Mouse (Mus musculus) Patski (cell line): Measurements from ENCODE around the gene Zfp646. TPM values are rescaled to one million over a fixed set of nuclear protein-coding genes. Genes with fewer than 3 reads are reported as not detected.
"Not testable (repeated sequence)": the region's sequence is repeated elsewhere in the genome, so short reads cannot be mapped to it uniquely, and the experiment has no call there.

Experiments
- ATAC-seq: fragments of 100-300 bp; one replicate; pipeline ENCODE4 v1.8.0; 2021
- CTCF ChIA-PET: fragments of 350-600 bp; sonication (Branson Sonifier 250); formaldehyde crosslinking; loops from one replicate; lab custom pipeline; 2022; ENCODE audit warnings: inconsistent platforms; lab: Charles Lee
- POLR2A ChIA-PET: fragments of 350-600 bp; sonication (Branson Sonifier 250); formaldehyde crosslinking; loops from one replicate; lab custom pipeline; 2022; ENCODE audit warnings: antibody characterized with exemption, inconsistent platforms; lab: Charles Lee
- DNase-seq: peaks from one replicate; pipeline ENCODE4 v3.0.0-alpha.2; 2011; ENCODE audit warnings: low read depth, low spot score
- H3K27me3 ChIP-seq: fragments of 371-371 bp; one replicate; pipeline ENCODE4 v1.5.1; 2021
- CTCF ChIP-seq: fragments of 100-300 bp; IDR thresholded peaks from one replicate; pipeline ENCODE4 v1.5.1; 2021
- in situ Hi-C: fragments of 300-500 bp; cut with MboI; formaldehyde crosslinking; loops from 3 replicates; pipeline ENCODE4 v1.11.1; 2018; ENCODE audit warnings: low pct_unique_long_range_greater_than_20kb, mixed read lengths
- polyA plus RNA-seq: library from polyadenylated mRNA; unstranded; gene quantifications from one replicate; pipeline ENCODE4 v1.2.3, GENCODE M21; 2021

Zfp646 gene
- polyA plus RNA-seq, 1 experiment from 2014 or later = 22.3 TPM

GRCm38 (mm10) chr7:127880431-127880830 is 4.4 kb downstream of the Zfp646 start:
- no peak for ATAC-seq
- TF ChIP-seq CTCF = no peak
- CTCF ChIA-PET = no interaction called here
- DNase-seq = no peak
- in situ Hi-C loops = no loop called here
- POLR2A ChIA-PET = interaction anchor here (0.6 kb wide), 1 partner anchor 91 kb away, joined by 6 read pairs; no protein-coding TSS in a partner anchor
- no peaks in the 10 kb centered on the region for H3K27me3 ChIP-seq

- CTCF ChIA-PET = no interaction called here
- ATAC-seq (no peak), DNase-seq (no peak)
- in situ Hi-C loops = no loop called here
- H3K27me3 ChIP-seq = no peaks in the 10 kb centered on the region
- no peak for TF ChIP-seq CTCF
- POLR2A ChIA-PET = no interaction called here
Observed at GRCm38 (mm10) chr7:127885951-127886350, 9.9 kb downstream of the Zfp646 start.

- CTCF ChIA-PET = no interaction called here
- H3K27me3 ChIP-seq = no peaks in the 10 kb centered on the region
- POLR2A ChIA-PET = no interaction called here
- DNase-seq (no peak), ATAC-seq (no peak)
- TF ChIP-seq CTCF = no peak
- in situ Hi-C loops = no loop called here
Observed at GRCm38 (mm10) chr7:127886551-127886950, 10.5 kb downstream of the Zfp646 start.

GRCm38 (mm10) chr7:127887191-127887590 is 11.2 kb downstream of the Zfp646 start:
- CTCF ChIA-PET = interaction anchor here (0.8 kb wide), 1 partner anchor 8 kb away, joined by 3 read pairs; the partner anchor contains the start of gene Vkorc1
- POLR2A ChIA-PET = no interaction called here
- in situ Hi-C loops = no loop called here
- no peak for ATAC-seq
- no peak for TF ChIP-seq CTCF
- H3K27me3 ChIP-seq = no peaks in the 10 kb centered on the region
- DNase-seq = no peak

- ATAC-seq (no peak), DNase-seq (no peak)
- ChIA-PET POLR2A (no interaction called here), CTCF (interaction anchor here (0.8 kb wide), 1 partner anchor 8 kb away, joined by 3 read pairs; the partner anchor contains the start of gene Vkorc1)
- no peak for TF ChIP-seq CTCF
- in situ Hi-C loops = no loop called here
- H3K27me3 ChIP-seq = no peaks in the 10 kb centered on the region
Observed at GRCm38 (mm10) chr7:127887781-127888180, 11.8 kb downstream of the Zfp646 start.

GRCm38 (mm10) chr7:127888821-127889220 is 12.8 kb downstream of the Zfp646 start:
- in situ Hi-C loops = no loop called here
- no peak for TF ChIP-seq CTCF
- POLR2A ChIA-PET = no interaction called here
- no peak for DNase-seq
- ATAC-seq = no peak
- no peaks in the 10 kb centered on the region for H3K27me3 ChIP-seq
- CTCF ChIA-PET = interaction anchor here (0.8 kb wide), 1 partner anchor 23 kb away, joined by 3 read pairs; the partner anchor contains the start of gene Kat8

- DNase-seq = no peak
- POLR2A ChIA-PET = no interaction called here
- CTCF ChIA-PET = no interaction called here
- in situ Hi-C loops = no loop called here
- no peaks in the 10 kb centered on the region for H3K27me3 ChIP-seq
- ATAC-seq = no peak
- TF ChIP-seq CTCF = no peak
Observed at GRCm38 (mm10) chr7:127890798-127891197, 14.8 kb downstream of the Zfp646 start, which contains the start of gene Prss53. Gene Prss53 (minus strand): TSS chr7:127890970.

GRCm38 (mm10) chr7:127894480-127894879 is 18.5 kb downstream of the Zfp646 start:
- in situ Hi-C loops = no loop called here
- no peak for TF ChIP-seq CTCF
- ChIA-PET CTCF (interaction anchor here (0.7 to 2.0 kb wide), 3 partner anchors 18 to 121 kb away, joined by 3 to 5 read pairs (median 3); partner anchors contain the start of genes Hsd3b7 and Kat8), POLR2A (interaction anchor here (0.6 kb wide), 1 partner anchor 10 kb away, joined by 3 read pairs; no protein-coding TSS in a partner anchor)
- ATAC-seq (no peak), DNase-seq (no peak)
- H3K27me3 ChIP-seq = no peaks in the 10 kb centered on the region

- DNase-seq (peak; percentile 88), ATAC-seq (peak; percentile 96)
- no peak for TF ChIP-seq CTCF
- CTCF ChIA-PET = interaction anchor here (0.7 to 2.2 kb wide), 7 partner anchors 8 to 94 kb away, joined by 3 to 6 read pairs (median 3); partner anchors contain the start of genes Hsd3b7 and Kat8
- no peaks in the 10 kb centered on the region for H3K27me3 ChIP-seq
- in situ Hi-C loops = no loop called here
- POLR2A ChIA-PET = no interaction called here
Observed at GRCm38 (mm10) chr7:127895442-127895841, 19.4 kb downstream of the Zfp646 start, which contains the start of the genes Gm21974 and Vkorc1. Gene Gm21974 (minus strand): TSS chr7:127895454. Gene Vkorc1 (minus strand): TSS chr7:127895617.

GRCm38 (mm10) chr7:127895891-127896290 is 19.9 kb downstream of the Zfp646 start:
- in situ Hi-C loops, ATAC-seq, POLR2A ChIA-PET, H3K27me3 ChIP-seq, DNase-seq: not testable (repeated sequence)
- CTCF ChIA-PET = interaction anchor here (0.7 to 2.2 kb wide), 8 partner anchors 8 to 95 kb away, joined by 3 to 6 read pairs (median 4); partner anchors contain the start of genes Hsd3b7 and Kat8

- peak; percentile 69 for TF ChIP-seq CTCF
- DNase-seq (no peak), ATAC-seq (no peak)
- H3K27me3 ChIP-seq = no peaks in the 10 kb centered on the region
- ChIA-PET POLR2A (no interaction called here), CTCF (interaction anchor here (1.6 to 2.2 kb wide), 2 partner anchors 15 to 25 kb away, joined by 4 to 6 read pairs; no protein-coding TSS in a partner anchor)
- in situ Hi-C loops = no loop called here
Observed at GRCm38 (mm10) chr7:127896384-127896783, 20.4 kb downstream of the Zfp646 start.
